Mouse (Mus musculus): ENCODE measurements around the gene Tspan5.

The Tspan5 gene

GRCm38 (mm10) chr3:138876931-138877361 lies 135.0 kb downstream of the Tspan5 start:
- peak in 1 of 2 experiments; percentile 41 for DNase-seq (ENCODE audit: low spot score in 2 of 2)

GRCm38 (mm10) chr3:138877741-138878140 lies 135.7 kb downstream of the Tspan5 start:
- no peak for DNase-seq (ENCODE audit: low spot score in 2 of 2)

- DNase-seq (ENCODE audit: low spot score in 2 of 2), result no peak
Observed at GRCm38 (mm10) chr3:138880999-138881724, 139.2 kb downstream of the Tspan5 start.

- no peak for DNase-seq (ENCODE audit: low spot score in 2 of 2)
Observed at GRCm38 (mm10) chr3:138881725-138882347, 139.8 kb downstream of the Tspan5 start.

- no peak for DNase-seq (ENCODE audit: low spot score in 2 of 2)
Observed at GRCm38 (mm10) chr3:138886121-138886520, 144.1 kb downstream of the Tspan5 start.

GRCm38 (mm10) chr3:138889214-138889613 lies 147.2 kb downstream of the Tspan5 start:
- no peak for DNase-seq (ENCODE audit: low spot score in 2 of 2)

GRCm38 (mm10) chr3:138889769-138890295 lies 147.8 kb downstream of the Tspan5 start:
- DNase-seq (ENCODE audit: low spot score in 2 of 2), result no peak

GRCm38 (mm10) chr3:138893520-138893919 lies 151.5 kb downstream of the Tspan5 start:
- no peak for DNase-seq (ENCODE audit: low spot score in 2 of 2)

GRCm38 (mm10) chr3:138897500-138897899 lies 155.5 kb downstream of the Tspan5 start:
- no peak for DNase-seq (ENCODE audit: low spot score in 2 of 2)

GRCm38 (mm10) chr3:138898055-138898454 lies 156.1 kb downstream of the Tspan5 start:
- DNase-seq (ENCODE audit: low spot score in 2 of 2), result no peak

- peak; percentile 58 to 69 for DNase-seq (ENCODE audit: low spot score in 2 of 2)
Observed at GRCm38 (mm10) chr3:138900571-138901141, 158.7 kb downstream of the Tspan5 start.

GRCm38 (mm10) chr3:138905678-138906077 lies 163.7 kb downstream of the Tspan5 start:
- DNase-seq (ENCODE audit: low spot score in 2 of 2), result no peak

GRCm38 (mm10) chr3:138906112-138906880 lies 164.3 kb downstream of the Tspan5 start:
- peak in 1 of 2 experiments; percentile 45 for DNase-seq (ENCODE audit: low spot score in 2 of 2)

- DNase-seq (ENCODE audit: low spot score in 2 of 2), result no peak
Observed at GRCm38 (mm10) chr3:138909313-138909712, 167.3 kb downstream of the Tspan5 start.

GRCm38 (mm10) chr3:138912504-138912903 lies 170.5 kb downstream of the Tspan5 start:
- DNase-seq (ENCODE audit: low spot score in 2 of 2), result no peak

GRCm38 (mm10) chr3:138914626-138915288 lies 172.8 kb downstream of the Tspan5 start:
- no peak for DNase-seq (ENCODE audit: low spot score in 2 of 2)

GRCm38 (mm10) chr3:138916591-138916990 lies 174.6 kb downstream of the Tspan5 start:
- DNase-seq (ENCODE audit: low spot score in 2 of 2), result no peak

GRCm38 (mm10) chr3:138917016-138917415 lies 175.0 kb downstream of the Tspan5 start:
- DNase-seq (ENCODE audit: low spot score in 2 of 2), result no peak

GRCm38 (mm10) chr3:138918241-138918640 lies 176.2 kb downstream of the Tspan5 start:
- no peak for DNase-seq (ENCODE audit: low spot score in 2 of 2)

- no peak for DNase-seq (ENCODE audit: low spot score in 2 of 2)
Observed at GRCm38 (mm10) chr3:138926161-138926560, 184.2 kb downstream of the Tspan5 start.

GRCm38 (mm10) chr3:138927437-138927836 lies 185.4 kb downstream of the Tspan5 start:
- no peak for DNase-seq (ENCODE audit: low spot score in 2 of 2)
